Mouse (Mus musculus) cerebellum, postnatal 36 days (tissue): Measurements from ENCODE around the gene Oas1c.
"Not testable (repeated sequence)": the region's sequence is repeated elsewhere in the genome, so short reads cannot be mapped to it uniquely, and the experiment has no call there.

Experiments
- DNase-seq, 2 experiments: peaks; one replicate each; pipeline ENCODE4 v3.0.0; 2021 to 2022; ENCODE audit warnings: mixed read lengths in 2 of 2

Oas1c gene

DNA sequence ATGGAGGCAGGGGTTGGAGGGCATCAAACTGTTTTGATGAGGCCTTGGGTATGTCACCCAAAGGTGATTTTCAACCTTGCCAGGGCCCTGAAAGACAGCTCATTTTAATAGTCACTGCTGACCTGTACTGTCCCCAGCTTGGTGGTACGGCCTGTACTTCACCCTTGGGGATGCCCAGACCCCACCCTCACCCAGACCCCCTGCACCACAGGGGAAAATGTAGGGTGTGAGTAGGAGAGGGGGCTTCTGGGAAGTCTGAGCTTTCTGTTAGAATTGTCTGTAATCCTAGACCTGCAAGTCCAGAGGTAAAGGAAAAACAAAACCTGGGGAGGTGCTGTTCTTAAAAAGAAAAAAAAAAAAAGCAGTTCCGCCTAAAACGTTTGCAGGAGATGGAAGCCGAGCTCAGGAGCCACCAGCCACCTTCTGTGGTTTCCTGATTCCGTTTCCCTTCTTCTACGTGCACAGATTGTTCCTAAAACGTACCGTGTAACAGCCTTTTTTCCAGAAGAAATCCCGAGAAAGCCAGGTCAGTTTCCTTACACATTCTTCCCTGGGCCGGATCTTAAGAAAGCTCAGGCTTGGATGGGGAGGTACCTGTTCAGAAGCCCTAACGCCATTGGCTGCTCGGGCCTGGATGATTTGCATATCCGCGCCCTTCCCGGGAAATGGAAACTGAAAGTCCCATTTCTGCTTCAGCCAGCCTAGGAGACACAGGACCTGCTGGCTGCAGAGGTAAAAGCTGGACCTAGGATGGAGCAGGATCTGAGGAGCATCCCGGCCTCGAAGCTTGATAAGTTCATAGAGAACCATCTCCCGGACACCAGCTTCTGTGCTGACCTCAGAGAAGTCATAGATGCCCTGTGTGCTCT lies at the start of gene Oas1c:
Gene Oas1c (minus strand): TSS at position 564 of the 869 bp plus-strand sequence.
- DNase-seq: peak; percentile 76 to 77

GRCm38 (mm10) chr5:120861121-120861520 lies 48.8 kb upstream of the Oas1c start, which contains the start of gene Oas1h:
Gene Oas1h (plus strand): TSS chr5:120861421.
- no peak for DNase-seq

DNA sequence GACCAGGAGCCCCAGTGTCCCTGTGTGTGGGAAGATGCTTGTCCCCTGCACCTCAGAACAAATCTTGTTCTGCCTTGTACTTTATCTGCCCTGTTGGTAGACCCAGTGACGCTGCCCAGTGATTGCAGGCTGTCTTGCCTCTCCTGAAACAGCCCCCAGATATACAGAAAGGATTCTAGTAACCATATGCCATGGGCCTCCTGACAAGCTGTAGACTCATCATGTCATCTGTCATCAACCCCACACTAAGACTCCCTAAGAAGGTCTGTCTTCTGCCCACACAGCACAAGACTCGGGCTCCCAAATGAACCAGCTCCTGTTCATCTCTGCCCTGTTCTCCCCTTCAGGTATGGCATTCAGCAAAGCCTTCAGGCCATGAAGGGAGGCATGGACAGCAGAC lies 46.9 kb upstream of the Oas1c start:
- DNase-seq: no peak

DNA sequence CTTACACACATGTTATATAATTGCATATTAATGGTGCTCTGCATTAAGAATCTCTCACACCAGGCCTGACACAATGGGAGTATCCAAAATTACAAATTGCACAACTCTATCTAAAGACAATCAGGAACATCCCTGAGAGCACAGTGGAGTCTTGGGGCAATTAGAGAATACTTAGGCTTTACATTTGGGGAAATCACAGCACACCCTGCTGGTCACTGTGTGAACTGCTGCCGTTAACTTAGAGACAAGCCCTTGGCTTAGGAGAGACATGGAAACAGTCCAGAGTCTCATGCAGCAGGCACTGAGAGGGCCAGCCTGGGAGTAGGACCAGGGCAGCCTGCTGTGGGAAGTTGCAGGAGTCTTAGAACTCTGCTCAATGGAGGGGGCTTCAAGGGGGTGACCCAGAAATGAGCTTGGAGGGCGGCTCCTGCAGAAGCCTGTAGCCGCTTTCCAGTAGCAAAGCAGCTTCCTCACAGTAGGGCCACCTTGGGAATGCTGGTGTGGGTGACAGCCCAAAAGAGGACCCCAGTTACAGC lies 37.4 kb upstream of the Oas1c start:
- DNase-seq: peak; percentile 23 to 30

- DNase-seq: no peak
Observed at GRCm38 (mm10) chr5:120847067-120847466, 34.8 kb upstream of the Oas1c start, which contains the start of gene Oas1f. Gene Oas1f (plus strand): TSS chr5:120847367.

- peak in 1 of 2 experiments; percentile 22 for DNase-seq
Observed at GRCm38 (mm10) chr5:120844713-120845112, 32.4 kb upstream of the Oas1c start.

DNA sequence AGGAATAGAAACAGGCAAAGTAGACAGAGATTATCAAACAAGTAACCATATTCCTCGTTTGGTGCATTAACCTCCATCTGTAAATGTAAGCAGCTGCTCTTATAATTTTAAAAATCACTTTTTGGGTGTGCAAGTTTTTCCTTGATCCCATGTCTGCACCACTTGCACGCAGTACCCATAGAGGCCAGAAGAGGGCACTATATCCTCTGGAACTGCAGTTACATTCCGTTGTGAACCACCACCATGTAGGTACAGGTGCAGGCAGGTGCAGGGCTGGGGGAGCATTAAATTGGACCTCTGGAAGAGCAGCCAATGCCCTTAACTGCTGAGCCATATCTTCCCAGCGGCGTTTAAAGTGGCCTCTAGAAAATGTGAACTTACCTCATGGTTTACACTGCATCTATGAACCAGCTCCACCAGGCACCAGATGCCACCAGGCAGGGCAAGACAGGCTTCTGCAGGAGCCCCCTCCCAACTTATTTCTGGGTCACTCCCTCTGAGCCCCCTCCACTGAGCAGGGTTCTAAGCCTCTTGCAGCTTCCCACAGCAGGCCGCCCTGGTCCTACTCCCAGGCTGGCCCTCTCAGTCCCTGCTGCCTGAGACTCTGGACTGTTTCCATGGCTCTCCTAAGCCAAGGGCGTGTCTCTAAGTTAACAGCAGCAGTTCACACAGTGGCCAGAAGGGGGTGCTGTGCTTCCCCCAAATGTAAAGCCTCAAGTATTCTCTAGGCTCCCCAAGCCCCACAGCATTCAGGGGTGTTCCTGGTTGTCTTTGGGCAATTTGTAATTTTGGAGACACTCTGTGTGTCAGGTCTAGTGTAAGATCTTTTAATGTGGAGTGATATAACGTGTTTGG lies 24.6 kb upstream of the Oas1c start:
- peak; percentile 55 to 67 for DNase-seq

GRCm38 (mm10) chr5:120833335-120834280 lies 21.3 kb upstream of the Oas1c start:
- DNase-seq: no peak

- no peak for DNase-seq
Observed at GRCm38 (mm10) chr5:120831031-120831430, 18.7 kb upstream of the Oas1c start.

DNA sequence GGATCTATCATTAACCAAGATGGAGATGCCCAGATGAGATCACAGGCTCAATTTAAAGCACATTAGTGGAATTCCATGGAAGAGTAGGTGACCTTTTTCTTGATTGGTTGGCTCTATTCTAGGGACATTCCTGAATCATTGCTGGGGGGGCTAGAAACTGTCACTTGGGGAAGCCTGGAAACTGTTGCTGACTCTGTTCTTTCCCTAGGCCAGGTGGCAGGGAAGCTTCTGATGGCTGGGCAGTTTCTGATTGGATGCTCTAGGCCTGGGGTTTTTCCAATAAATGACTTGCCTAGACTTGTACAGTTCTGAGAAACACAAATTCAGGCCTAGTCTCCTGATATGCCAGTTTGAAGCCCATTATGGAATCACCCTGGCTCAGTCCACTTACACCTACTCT lies 6.7 kb upstream of the Oas1c start:
- no peak for DNase-seq

DNA sequence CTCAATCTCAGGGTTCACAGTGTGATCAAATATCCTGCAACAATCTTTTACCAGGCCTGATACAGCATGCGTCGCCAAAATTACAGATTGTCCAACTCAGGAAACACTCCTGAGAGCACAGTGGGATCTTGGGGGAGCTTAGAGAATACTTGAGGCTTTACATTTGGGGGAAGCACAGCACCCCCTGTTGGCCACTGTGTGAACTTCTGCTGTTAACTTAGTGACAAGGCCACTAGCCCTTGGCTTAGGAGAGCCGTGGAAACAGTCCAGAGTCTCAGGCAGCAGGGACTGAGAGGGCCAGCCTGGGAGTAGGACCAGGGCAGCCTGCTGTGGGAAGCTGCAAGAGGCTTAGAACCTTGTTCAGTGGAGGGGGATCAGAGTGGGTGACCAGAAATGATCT lies 3.6 kb upstream of the Oas1c start:
- DNase-seq: peak; percentile 20

DNA sequence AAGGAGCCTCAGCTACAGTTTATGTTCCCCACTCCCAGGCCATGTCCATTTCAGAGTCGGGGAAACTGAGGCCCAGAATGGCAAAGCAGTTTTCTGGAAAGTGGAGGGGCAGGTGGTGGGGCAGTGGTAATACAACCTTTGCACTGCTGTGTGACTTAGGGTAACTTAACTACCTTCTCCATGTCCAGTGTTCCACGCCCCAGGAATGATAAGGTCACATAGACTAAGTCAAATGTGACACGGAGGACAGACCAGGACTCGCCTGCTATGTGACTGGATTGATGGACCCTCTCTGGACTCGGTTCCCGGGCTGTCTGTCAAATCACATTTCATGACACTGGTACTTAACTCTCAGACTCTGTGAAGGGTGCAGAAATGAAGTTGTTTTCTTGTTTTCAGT lies 709 bp upstream of the Oas1c start:
- DNase-seq: no peak

DNA sequence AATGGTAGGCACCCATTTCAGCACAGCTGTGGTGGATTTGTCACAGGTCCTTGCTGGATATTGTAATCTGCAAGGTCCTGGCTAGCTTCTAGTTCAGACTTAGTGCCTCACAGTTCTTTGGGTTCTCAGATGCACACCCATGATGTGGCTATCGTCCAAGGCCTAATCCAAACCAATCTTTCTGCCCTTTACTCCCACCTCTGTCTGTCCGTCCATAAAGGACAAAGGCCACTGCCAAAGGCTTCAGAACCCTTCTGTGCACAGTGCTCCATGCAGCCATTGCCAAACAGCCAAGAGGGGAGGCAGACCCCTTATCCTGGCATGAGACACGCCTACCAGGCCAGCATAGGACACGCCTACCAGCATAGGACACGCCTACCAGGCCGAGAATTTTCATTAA lies 3.1 kb downstream of the Oas1c start:
- no peak for DNase-seq

- DNase-seq: peak; percentile 60 to 64
Observed at GRCm38 (mm10) chr5:120806458-120806857, 5.9 kb downstream of the Oas1c start.

DNA sequence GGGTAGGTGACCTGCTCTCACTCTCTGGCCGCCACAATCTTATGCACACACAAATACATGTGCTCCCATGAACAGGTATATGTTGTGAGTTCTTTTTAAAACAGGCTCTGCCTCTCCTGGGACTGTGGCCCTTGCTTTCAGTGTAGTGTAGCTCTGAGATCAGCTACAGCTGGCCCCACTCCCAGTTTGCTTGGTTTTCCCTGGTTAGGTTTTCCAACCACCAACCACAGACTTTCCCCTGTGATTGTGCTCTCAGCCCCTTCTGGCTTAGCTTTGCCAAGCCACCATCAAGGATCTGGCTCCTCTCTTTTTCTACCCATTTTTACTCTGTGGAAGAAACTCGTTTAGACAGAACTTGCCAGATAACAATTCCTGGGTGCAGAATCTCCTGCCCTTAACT lies 8.7 kb downstream of the Oas1c start:
- no peak for DNase-seq

GRCm38 (mm10) chr5:120798943-120799342 lies 13.4 kb downstream of the Oas1c start:
- DNase-seq: not testable (repeated sequence)

DNA sequence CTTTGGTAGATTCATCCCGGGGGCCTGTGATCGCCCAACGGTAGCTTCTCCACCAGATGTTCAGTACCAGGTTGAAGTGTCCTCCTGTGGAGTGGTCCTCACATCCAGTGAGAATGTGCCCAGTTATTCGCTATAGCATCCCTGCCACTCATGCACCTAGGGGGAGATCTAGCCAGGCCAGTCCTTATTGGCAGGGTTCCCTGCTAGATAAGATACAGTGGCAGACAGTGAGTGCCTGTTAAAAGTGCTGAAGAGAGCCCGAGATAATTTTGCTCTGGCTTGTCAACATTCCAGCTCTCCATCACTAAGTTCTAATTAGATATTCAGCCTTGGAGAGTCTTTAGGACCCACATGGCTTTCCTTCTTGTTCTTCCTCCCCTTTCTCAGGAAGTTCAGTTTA lies 14.2 kb downstream of the Oas1c start:
- DNase-seq: not testable (repeated sequence)

GRCm38 (mm10) chr5:120795480-120796034 lies 16.8 kb downstream of the Oas1c start, which contains the start of gene Oas1e:
Gene Oas1e (minus strand): TSS chr5:120795530.
- DNase-seq: not testable (repeated sequence)

DNA sequence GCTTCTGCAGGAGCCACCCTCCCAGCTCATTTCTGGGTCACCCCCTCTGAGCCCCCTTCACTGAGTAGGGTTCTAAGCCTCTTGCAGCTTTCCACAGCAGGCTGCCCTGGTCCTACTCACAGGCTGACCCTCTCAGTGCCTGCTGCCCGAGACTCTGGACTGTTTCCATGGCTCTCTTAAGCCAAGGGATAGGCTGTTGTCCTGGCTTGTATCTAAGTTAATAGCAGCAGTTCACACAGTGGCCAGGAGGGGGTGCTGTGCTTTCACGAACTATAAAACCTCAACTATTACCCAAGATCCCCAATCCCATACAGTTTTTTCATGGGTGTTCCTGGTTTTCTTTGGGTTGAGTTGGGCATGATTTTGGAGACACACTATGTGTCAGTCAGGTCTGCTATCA lies 19.3 kb downstream of the Oas1c start:
- peak; percentile 55 to 63 for DNase-seq

GRCm38 (mm10) chr5:120787042-120787441 lies 25.3 kb downstream of the Oas1c start:
- no peak for DNase-seq

DNA sequence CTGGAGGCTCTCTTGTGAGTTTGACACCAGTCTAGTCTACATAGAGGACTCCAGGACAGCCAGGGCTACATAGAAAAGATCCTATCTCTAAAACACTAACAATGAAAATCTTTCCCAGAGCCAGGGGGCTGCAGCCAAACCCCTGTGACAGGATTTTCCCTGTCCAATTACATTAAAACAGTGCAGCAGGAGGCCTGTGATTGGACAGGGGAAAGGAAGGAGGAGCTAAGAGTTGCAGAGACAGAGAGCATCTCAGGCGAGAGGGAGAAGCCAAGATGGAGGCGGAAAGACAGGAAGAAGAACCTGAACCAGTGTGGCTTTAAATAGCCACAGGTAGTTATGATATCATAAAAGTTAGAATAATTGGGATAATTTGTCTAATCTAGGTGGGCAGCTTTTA lies 29.9 kb downstream of the Oas1c start:
- no peak for DNase-seq

DNA sequence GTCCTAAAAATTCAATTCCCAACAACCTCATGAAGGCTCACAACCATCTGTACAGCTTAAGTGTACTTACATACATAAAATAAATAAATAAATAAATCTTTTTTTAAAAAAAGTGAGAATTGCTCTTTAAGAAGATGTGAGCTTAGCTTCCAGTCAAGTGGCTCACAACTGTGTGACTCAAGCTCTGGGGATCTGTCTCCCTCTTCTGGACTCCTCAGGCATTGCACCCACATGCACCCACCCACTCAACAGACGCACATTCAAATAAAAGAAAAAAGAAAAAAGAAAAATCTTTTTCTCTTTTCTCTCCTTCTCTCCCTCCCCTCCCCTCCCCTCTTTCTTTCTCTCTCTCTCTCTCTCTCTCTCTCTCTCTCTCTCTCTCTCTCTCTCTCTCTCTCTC lies 30.7 kb downstream of the Oas1c start:
- no peak for DNase-seq
